Mouse (Mus musculus) embryonic facial prominence, embryonic 12.5 days (tissue): ENCODE results near the gene Rab35. TPM values are rescaled to one million over a fixed set of nuclear protein-coding genes. Genes with fewer than 3 reads are reported as not detected.

Experiments
- ATAC-seq: fragments of 200-750 bp; cut with Nextera tagmentation; 2 replicates; pipeline ENCODE4 v1.8.0; 2017; ENCODE audit not compliant: insufficient number of reproducible peaks, insufficient read depth, low FRiP score, low TSS enrichment
- H3K27ac ChIP-seq: fragments of 300-500 bp; sonication (generic); 2 replicates; pipeline ENCODE4 v1.5.1; 2016; ENCODE audit warnings: mild to moderate bottlenecking
- H3K27me3 ChIP-seq: fragments of 300-500 bp; sonication (generic); 2 replicates; pipeline ENCODE4 v1.6.1; 2016; ENCODE audit warnings: mild to moderate bottlenecking, moderate library complexity
- H3K36me3 ChIP-seq: fragments of 300-500 bp; sonication (generic); 2 replicates; pipeline ENCODE4 v1.6.1; 2016; ENCODE audit warnings: mild to moderate bottlenecking
- H3K4me1 ChIP-seq: fragments of 300-500 bp; sonication (generic); 2 replicates; pipeline ENCODE4 v1.6.1; 2016
- H3K4me2 ChIP-seq: fragments of 300-500 bp; sonication (generic); replicated peaks from 2 replicates; pipeline ENCODE4 v1.6.1; 2016; ENCODE audit warnings: mild to moderate bottlenecking, moderate library complexity
- H3K4me3 ChIP-seq: fragments of 300-500 bp; sonication (generic); 2 replicates; pipeline ENCODE4 v1.5.1; 2016; ENCODE audit warnings: mild to moderate bottlenecking
- H3K9ac ChIP-seq: fragments of 300-500 bp; sonication (generic); 2 replicates; pipeline ENCODE4 v1.6.1; 2016; ENCODE audit warnings: mild to moderate bottlenecking, moderate library complexity
- H3K9me3 ChIP-seq: fragments of 300-500 bp; sonication (generic); 2 replicates; pipeline ENCODE4 v1.6.1; 2016; ENCODE audit warnings: mild to moderate bottlenecking, moderate library complexity
- WGBS: fragments of 180-500 bp; shearing (Covaris S2); methylation state at CpG from one replicate; pipeline ENCODE4 v1.1.7; 2016; 5-methylcytosine and 5-hydroxymethylcytosine counted together
- microRNA-seq: library from miRNA; unstranded; fragments of <30 nt; microRNA quantifications from one replicate; pipeline ENCODE4, GENCODE M21; 2017
- polyA plus RNA-seq: library from polyadenylated mRNA; unstranded; fragments of >200 nt; fragmentation: Nextera tagmentation; extraction: Ambion mirVana; gene quantifications from 2 replicates; pipeline ENCODE4 v1.2.1, GENCODE M21; 2016

The Rab35 gene
- polyA plus RNA-seq, 1 experiment from 2014 or later: 18.5 TPM

- Histone ChIP-seq H3K9ac (no peak overlapping the region), H3K4me3 (no peak overlapping the region), H3K27me3 (0 out of 2 replicates have a peak, but pooled peaks cover 2% of the 10 kb centered on the region), H3K9me3 (no peaks in the 10 kb centered on the region), H3K4me2 (no peak overlapping the region), H3K27ac (no peak overlapping the region), H3K4me1 (no peaks in the 10 kb centered on the region), H3K36me3 (no peaks in the 10 kb centered on the region)
- 82% methylated on average over 12 of the region's 12 CpGs for WGBS
- no peak for ATAC-seq
Observed at GRCm38 (mm10) chr5:115668986-115669385, 37.3 kb downstream of the Rab35 start.

GRCm38 (mm10) chr5:115669974-115670373, 38.3 kb downstream of the Rab35 start:
- Histone ChIP-seq H3K36me3 (no peaks in the 10 kb centered on the region), H3K4me1 (no peaks in the 10 kb centered on the region), H3K9me3 (no peaks in the 10 kb centered on the region), H3K27me3 (0 out of 2 replicates have a peak, but pooled peaks cover 2% of the 10 kb centered on the region), H3K9ac (no peak overlapping the region), H3K4me2 (no peak overlapping the region), H3K27ac (no peak overlapping the region), H3K4me3 (no peak overlapping the region)
- ATAC-seq: no peak
- 84% methylated on average over 11 of the region's 11 CpGs for WGBS

GRCm38 (mm10) chr5:115670406-115670805, 38.7 kb downstream of the Rab35 start:
- H3K36me3 ChIP-seq: no peaks in the 10 kb centered on the region
- 75% methylated on average over 2 of the region's 2 CpGs for WGBS
- H3K27ac ChIP-seq: no peak overlapping the region
- no peaks in the 10 kb centered on the region for H3K4me1 ChIP-seq
- no peak overlapping the region for H3K9ac ChIP-seq
- H3K4me2 ChIP-seq: no peak overlapping the region
- no peak overlapping the region for H3K4me3 ChIP-seq
- no peak for ATAC-seq
- H3K9me3 ChIP-seq: no peaks in the 10 kb centered on the region
- 0 out of 2 replicates have a peak, but pooled peaks cover 2% of the 10 kb centered on the region for H3K27me3 ChIP-seq

GRCm38 (mm10) chr5:115671846-115672245, 40.1 kb downstream of the Rab35 start:
- no peak for ATAC-seq
- no peaks in the 10 kb centered on the region for H3K4me1 ChIP-seq
- 71% methylated on average over 8 of the region's 8 CpGs for WGBS
- H3K36me3 ChIP-seq: no peaks in the 10 kb centered on the region
- no peak overlapping the region for H3K4me3 ChIP-seq
- no peak overlapping the region for H3K9ac ChIP-seq
- no peak overlapping the region for H3K4me2 ChIP-seq
- H3K27ac ChIP-seq: no peak overlapping the region
- 0 out of 2 replicates have a peak, but pooled peaks cover 2% of the 10 kb centered on the region for H3K27me3 ChIP-seq
- H3K9me3 ChIP-seq: no peaks in the 10 kb centered on the region

- H3K4me1 ChIP-seq: peaks cover 8% of the 10 kb centered on the region; the same call in 1 of the 2 replicates
- H3K9me3 ChIP-seq: no peaks in the 10 kb centered on the region
- no peaks in the 10 kb centered on the region for H3K36me3 ChIP-seq
- H3K9ac ChIP-seq: no peak overlapping the region
- H3K27me3 ChIP-seq: no peaks in the 10 kb centered on the region
- H3K27ac ChIP-seq: no peak overlapping the region
- H3K4me3 ChIP-seq: no peak overlapping the region
- no peak overlapping the region for H3K4me2 ChIP-seq
- WGBS: 83% methylated on average over 10 of the region's 10 CpGs
- ATAC-seq: no peak
Observed at GRCm38 (mm10) chr5:115685126-115685525, 53.4 kb downstream of the Rab35 start.

- Histone ChIP-seq H3K4me2 (no peak overlapping the region), H3K9ac (no peak overlapping the region), H3K27me3 (no peaks in the 10 kb centered on the region), H3K9me3 (no peaks in the 10 kb centered on the region), H3K27ac (no peak overlapping the region), H3K4me1 (peaks cover 8% of the 10 kb centered on the region; the same call in 1 of the 2 replicates), H3K36me3 (no peaks in the 10 kb centered on the region), H3K4me3 (no peak overlapping the region)
- ATAC-seq: no peak
- WGBS: 38% methylated on average over 7 of the region's 7 CpGs
Observed at GRCm38 (mm10) chr5:115686716-115687115, 55.0 kb downstream of the Rab35 start.

- H3K9ac ChIP-seq: no peak overlapping the region
- H3K4me2 ChIP-seq: no peak overlapping the region
- H3K27me3 ChIP-seq: no peaks in the 10 kb centered on the region
- H3K4me1 ChIP-seq: no peaks in the 10 kb centered on the region
- 55% methylated on average over 3 of the region's 3 CpGs for WGBS
- H3K27ac ChIP-seq: no peak overlapping the region
- no peak for ATAC-seq
- H3K4me3 ChIP-seq: no peak overlapping the region
- no peaks in the 10 kb centered on the region for H3K36me3 ChIP-seq
- no peaks in the 10 kb centered on the region for H3K9me3 ChIP-seq
Observed at GRCm38 (mm10) chr5:115693271-115693670, 61.6 kb downstream of the Rab35 start.

GRCm38 (mm10) chr5:115695191-115695770, 63.6 kb downstream of the Rab35 start:
- no peaks in the 10 kb centered on the region for H3K27me3 ChIP-seq
- no peak overlapping the region for H3K4me2 ChIP-seq
- H3K27ac ChIP-seq: no peak overlapping the region
- H3K9ac ChIP-seq: no peak overlapping the region
- no peak overlapping the region for H3K4me3 ChIP-seq
- no peaks in the 10 kb centered on the region for H3K36me3 ChIP-seq
- ATAC-seq: no peak
- 82% methylated on average over 6 of the region's 6 CpGs for WGBS
- no peaks in the 10 kb centered on the region for H3K9me3 ChIP-seq
- H3K4me1 ChIP-seq: peaks cover 4% of the 10 kb centered on the region; the same call in 1 of the 2 replicates

- Histone ChIP-seq H3K9ac (no peak overlapping the region), H3K4me3 (no peak overlapping the region), H3K9me3 (no peaks in the 10 kb centered on the region), H3K36me3 (no peaks in the 10 kb centered on the region), H3K4me2 (no peak overlapping the region), H3K27ac (no peak overlapping the region), H3K27me3 (no peaks in the 10 kb centered on the region), H3K4me1 (peaks cover 5% of the 10 kb centered on the region; the same call in 1 of the 2 replicates)
- 67% methylated on average over 5 of the region's 5 CpGs for WGBS
- no peak for ATAC-seq
Observed at GRCm38 (mm10) chr5:115696811-115697210, 65.1 kb downstream of the Rab35 start.

Small RNA genes within 50 kb of the gene (microRNA-seq; reads per million reads assigned to microRNA genes)
- not detected for gene Mir7030

Other genes with a start within 250 kb of the Rab35 start
- gene Msi1, start 202.3 kb upstream of the Rab35 start, polyA plus RNA-seq: 38.7 and 40.2 TPM in 2 replicates
- gene Pla2g1b, start 165.6 kb upstream of the Rab35 start, polyA plus RNA-seq: not detected in 2 replicates
- gene Sirt4, start 147.2 kb upstream of the Rab35 start, polyA plus RNA-seq: 23.2 and 25.9 TPM in 2 replicates
- gene Pxn, start 125.2 kb upstream of the Rab35 start, polyA plus RNA-seq: 46.8 and 47.1 TPM in 2 replicates
- 1,232 and 1,233 TPM in 2 replicates for gene Rplp0, start 72.4 kb upstream of the Rab35 start, polyA plus RNA-seq
- 56.1 and 57.9 TPM in 2 replicates for gene Gcn1l1, start 66.7 kb upstream of the Rab35 start, polyA plus RNA-seq
- gene Bicdl1, start 99.7 kb downstream of the Rab35 start, polyA plus RNA-seq: 12.4 and 14.1 TPM in 2 replicates
- gene Cit, start 213.4 kb downstream of the Rab35 start, polyA plus RNA-seq: 36.3 and 37.7 TPM in 2 replicates